14 mouse cellular contexts compared by ENCODE assay signal in genomic region chr6:85906911-85907351, GRCm38 (mm10). TPM values are rescaled to one million over a fixed set of nuclear protein-coding genes. Genes with fewer than 3 reads are reported as not detected.
A peak's percentile ranks its signal among the peaks of the same experiment; 100 is the strongest.
DNase-seq lines count a peak whose midpoint lies in the region; ATAC-seq and TF ChIP-seq lines count a peak whose summit lies in the region.
"Not testable (repeated sequence)": the region's sequence is repeated elsewhere in the genome, so short reads cannot be mapped to it uniquely, and the experiment has no call there.
"Had no signal": no experiment of that assay in that cellular context is flagged by ENCODE, and none has a peak within 500 bp of the region (broad histone marks: within the 10 kb centered on the region; RNA-seq: fewer than 3 reads in every experiment).

No protein-coding gene starts in this region.

- peak overlapping the region; percentile 34; the same call in 1 of the 2 replicates for H3K27ac ChIP-seq in cerebellum, adult 2 months (ENCODE audit: insufficient read depth, low read length)
- H3K27ac ChIP-seq in hindbrain, embryonic 13.5 days; midbrain, embryonic 16.5 days (ENCODE audit: low read length): not testable (repeated sequence)

- H3K27me3 ChIP-seq in cerebellum, adult 2 months (ENCODE audit: control insufficient read depth, insufficient read depth, low read length); hindbrain, embryonic 13.5 days; midbrain, embryonic 16.5 days (ENCODE audit: control insufficient read depth, insufficient read depth, low read depth, low read length): not testable (repeated sequence)

- not testable (repeated sequence) for H3K4me2 ChIP-seq in hindbrain, embryonic 13.5 days; midbrain, embryonic 16.5 days (ENCODE audit: low read length)

- H3K4me1 ChIP-seq in cerebellum, adult 2 months (ENCODE audit: control insufficient read depth, insufficient read depth, low read length); hindbrain, embryonic 13.5 days (replicated peaks); midbrain, embryonic 16.5 days (ENCODE audit: control insufficient read depth, insufficient read depth, low read length): not testable (repeated sequence)

- not testable (repeated sequence) for TF ChIP-seq POLR2A in cerebellum, adult 2 months (IDR thresholded peaks at IDR 0.05; ENCODE audit: borderline replicate concordance, insufficient read depth, low read length)

- H3K4me3 ChIP-seq in cerebellum, adult 2 months (replicated peaks; ENCODE audit: insufficient read depth, low read depth, low read length); hindbrain, embryonic 13.5 days; midbrain, embryonic 16.5 days (ENCODE audit: low read depth, low read length): not testable (repeated sequence)

- not testable (repeated sequence) for H3K9me3 ChIP-seq in hindbrain, embryonic 13.5 days; midbrain, embryonic 16.5 days (replicated peaks; ENCODE audit: control insufficient read depth, low read length, poor library complexity, severe bottlenecking)

- WGBS in cerebellum, adult 2 months: 15% methylated on average over 2 of the region's 2 CpGs
- WGBS in hindbrain, embryonic 13.5 days: 63% methylated on average over 2 of the region's 2 CpGs
- WGBS in midbrain, embryonic 16.5 days: 58% methylated on average over 2 of the region's 2 CpGs

- H3K36me3 ChIP-seq in hindbrain, embryonic 13.5 days; midbrain, embryonic 16.5 days (ENCODE audit: control insufficient read depth, insufficient read depth, low read length): not testable (repeated sequence)

- H3K9ac ChIP-seq in hindbrain, embryonic 13.5 days; midbrain, embryonic 16.5 days (ENCODE audit: low read depth, low read length): not testable (repeated sequence)

- 0 out of 2 replicates have a peak, but pooled peaks have one; percentile 39 for ATAC-seq in hindbrain, embryonic 13.5 days (ENCODE audit: low FRiP score)
- peak; percentile 70 for ATAC-seq in midbrain, embryonic 16.5 days

- DNase-seq in adipocyte (ENCODE audit: low spot score): peak; percentile 83
- peak; percentile 29 to 68 for DNase-seq in cerebellum, adult 2 months
- DNase-seq in frontal cortex, postnatal 36 days (ENCODE audit: low spot score in 2 of 2): peak; percentile 26 to 68
- peak; percentile 16 to 31 for DNase-seq in kidney, postnatal 4 days
- DNase-seq in left cerebral cortex, adult 8-10 months (ENCODE audit: low spot score in 2 of 2): peak; percentile 22 to 86
- peak; percentile 14 for DNase-seq in right cerebral cortex, postnatal 4 days

- TF ChIP-seq CTCF in cerebellum, adult 2 months (IDR thresholded peaks at IDR 0.05; ENCODE audit: borderline replicate concordance, insufficient read depth, low read depth, low read length): not testable (repeated sequence)

RNA-seq across cellular contexts. Expression of gene Nat8f4, which starts 2.2 kb away (rescaled TPM):
- 9.8 and 10.2 TPM in 2 replicates for polyA plus RNA-seq in cerebellum, adult 2 months (2012; rRNA removed)
- 6.8 and 6.9 TPM in 2 replicates for polyA plus RNA-seq in hindbrain, embryonic 13.5 days (2015; fragmentation: Nextera tagmentation; extraction: Ambion mirVana)
- total RNA-seq in left cerebral cortex, adult 8-10 months (2022): 1 to 10 TPM; 6.9 to 8.3 (median 7.7) TPM
- polyA plus RNA-seq in midbrain, embryonic 16.5 days (2015; fragmentation: Nextera tagmentation; extraction: Ambion mirVana): 7.0 TPM in 2 replicates

RNA-seq across cellular contexts. Expression of gene Tprkb, which starts 4.7 kb away (rescaled TPM):
- 141 and 158 TPM in 2 replicates for polyA plus RNA-seq in cerebellum, adult 2 months (2012; rRNA removed)
- 50.0 and 55.5 TPM in 2 replicates for polyA plus RNA-seq in hindbrain, embryonic 13.5 days (2015; fragmentation: Nextera tagmentation; extraction: Ambion mirVana)
- 10 to 100 TPM; 61.0 to 72.7 (median 62.6) TPM for total RNA-seq in left cerebral cortex, adult 8-10 months (2022)
- polyA plus RNA-seq in midbrain, embryonic 16.5 days (2015; fragmentation: Nextera tagmentation; extraction: Ambion mirVana): 53.7 and 60.1 TPM in 2 replicates

RNA-seq across cellular contexts. Expression of gene Nat8f1, which starts 8.6 kb away (rescaled TPM):
- 49.1 and 54.0 TPM in 2 replicates for polyA plus RNA-seq in cerebellum, adult 2 months (2012; rRNA removed)
- 16.0 and 20.0 TPM in 2 replicates for polyA plus RNA-seq in hindbrain, embryonic 13.5 days (2015; fragmentation: Nextera tagmentation; extraction: Ambion mirVana)
- 10 to 100 TPM; 21.8 to 24.5 (median 22.0) TPM for total RNA-seq in left cerebral cortex, adult 8-10 months (2022)
- polyA plus RNA-seq in midbrain, embryonic 16.5 days (2015; fragmentation: Nextera tagmentation; extraction: Ambion mirVana): 19.9 and 23.1 TPM in 2 replicates

RNA-seq across cellular contexts. Expression of gene Nat8f2, which starts 38.0 kb away (rescaled TPM):
- polyA plus RNA-seq in cerebellum, adult 2 months (2012; rRNA removed): 0.31 and 0.33 TPM in 2 replicates
- not detected in 2 replicates for polyA plus RNA-seq in hindbrain, embryonic 13.5 days (2015; fragmentation: Nextera tagmentation; extraction: Ambion mirVana)
- 1 to 10 TPM; 2.4 to 3.7 (median 3.4) TPM for total RNA-seq in left cerebral cortex, adult 8-10 months (2022)
- 0.05 TPM in 1 of 2 replicates, not detected in the other for polyA plus RNA-seq in midbrain, embryonic 16.5 days (2015; fragmentation: Nextera tagmentation; extraction: Ambion mirVana)
- polyA plus RNA-seq: embryonic facial prominence, embryonic 14.5 days; G1E; heart, embryonic 14.5 days; limb, embryonic 13.5 days; midbrain, embryonic 10.5 days; neural tube, embryonic 12.5 days had no signal

RNA-seq across cellular contexts. Expression of gene Dusp11, which starts 54.5 kb away (rescaled TPM):
- polyA plus RNA-seq in cerebellum, adult 2 months (2012; rRNA removed): 143 and 150 TPM in 2 replicates
- 49.9 and 53.4 TPM in 2 replicates for polyA plus RNA-seq in hindbrain, embryonic 13.5 days (2015; fragmentation: Nextera tagmentation; extraction: Ambion mirVana)
- 10 to 100 TPM; 56.1 to 65.9 (median 61.6) TPM for total RNA-seq in left cerebral cortex, adult 8-10 months (2022)
- 51.0 and 60.8 TPM in 2 replicates for polyA plus RNA-seq in midbrain, embryonic 16.5 days (2015; fragmentation: Nextera tagmentation; extraction: Ambion mirVana)

Comparison
In these comparisons a context has a peak if more than half of its experiments do, and no peak if none do; other contexts are left out.
1. DNase-seq: peak in every context shown above with its lines; median percentile 83 in adipocyte; 54 in left cerebral cortex, adult 8-10 months; 48 in cerebellum, adult 2 months; 47 in frontal cortex, postnatal 36 days; 24 in kidney, postnatal 4 days; 14 in right cerebral cortex, postnatal 4 days.